Mouse (Mus musculus): ENCODE results near the gene Cntnap2.

The Cntnap2 gene

GRCm38 (mm10) chr6:45887901-45888300 is 828.7 kb downstream of the Cntnap2 start:
- DNase-seq (ENCODE audit: extremely low read depth, low read depth, low spot score): no peak

DNA sequence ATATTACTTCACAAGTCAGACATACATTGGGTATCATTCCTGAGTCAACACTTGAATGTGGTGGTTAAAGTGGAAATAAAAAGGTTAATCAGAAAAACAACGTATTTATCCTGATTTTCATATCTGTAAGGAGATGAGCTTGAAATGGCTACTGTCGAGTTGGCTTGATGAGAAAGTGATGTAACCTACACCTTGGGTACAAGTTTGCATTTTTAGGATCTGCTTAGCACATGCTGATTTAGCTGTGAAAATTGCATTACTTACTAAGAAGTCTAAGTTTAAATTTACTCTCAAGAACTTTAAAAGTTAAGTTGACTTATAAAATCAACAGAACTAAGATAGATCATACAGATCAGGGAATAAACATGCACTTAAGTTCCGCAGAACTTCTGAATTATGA is 879.1 kb downstream of the Cntnap2 start:
- DNase-seq (ENCODE audit: extremely low read depth, low read depth, low spot score): no peak

DNA sequence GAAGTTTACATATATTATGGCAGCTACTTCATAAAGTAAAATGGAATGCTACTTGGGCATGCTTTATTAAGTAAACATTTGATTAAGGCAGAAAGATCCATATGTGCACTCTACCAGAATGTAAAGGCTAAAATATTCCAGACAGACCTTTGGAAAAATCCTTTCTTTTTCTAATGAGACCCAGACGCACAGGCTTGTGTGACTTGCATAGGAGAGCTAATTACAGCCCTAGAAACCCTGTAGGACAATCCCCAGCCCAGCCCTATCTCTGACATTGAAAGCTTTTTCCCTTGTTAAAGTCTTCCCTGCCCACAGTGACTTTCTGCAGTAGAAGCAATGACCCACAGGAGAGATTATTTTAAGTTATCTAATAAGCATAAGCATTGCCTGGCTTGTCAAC is 879.6 kb downstream of the Cntnap2 start:
- DNase-seq (ENCODE audit: extremely low read depth, low read depth, low spot score): no peak

GRCm38 (mm10) chr6:45945144-45945985 is 886.2 kb downstream of the Cntnap2 start:
- DNase-seq (ENCODE audit: extremely low read depth, low read depth, low spot score): no peak

DNA sequence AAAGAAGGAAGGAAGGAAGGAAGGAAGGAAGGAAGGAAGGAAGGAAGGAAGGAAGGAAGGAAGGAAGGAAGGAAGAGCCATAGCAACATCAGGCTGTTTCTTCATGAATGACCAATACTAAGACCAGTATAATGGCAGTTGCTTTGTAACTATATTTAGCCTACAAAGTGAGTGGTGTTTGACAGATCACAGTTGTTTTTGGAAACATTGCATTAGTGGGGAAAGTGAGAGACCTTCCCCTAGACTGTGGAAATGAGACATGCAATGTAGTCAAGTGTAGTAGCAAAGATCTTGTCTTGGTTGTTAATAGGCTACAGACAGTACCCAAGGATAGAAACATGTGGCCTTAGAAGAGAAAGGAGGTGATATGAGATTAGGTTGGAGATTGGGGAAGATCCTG is 895.6 kb downstream of the Cntnap2 start:
- no peak for DNase-seq (ENCODE audit: extremely low read depth, low read depth, low spot score)

- DNase-seq (ENCODE audit: extremely low read depth, low read depth, low spot score): no peak
Observed at GRCm38 (mm10) chr6:45964494-45964893, 905.3 kb downstream of the Cntnap2 start.

DNA sequence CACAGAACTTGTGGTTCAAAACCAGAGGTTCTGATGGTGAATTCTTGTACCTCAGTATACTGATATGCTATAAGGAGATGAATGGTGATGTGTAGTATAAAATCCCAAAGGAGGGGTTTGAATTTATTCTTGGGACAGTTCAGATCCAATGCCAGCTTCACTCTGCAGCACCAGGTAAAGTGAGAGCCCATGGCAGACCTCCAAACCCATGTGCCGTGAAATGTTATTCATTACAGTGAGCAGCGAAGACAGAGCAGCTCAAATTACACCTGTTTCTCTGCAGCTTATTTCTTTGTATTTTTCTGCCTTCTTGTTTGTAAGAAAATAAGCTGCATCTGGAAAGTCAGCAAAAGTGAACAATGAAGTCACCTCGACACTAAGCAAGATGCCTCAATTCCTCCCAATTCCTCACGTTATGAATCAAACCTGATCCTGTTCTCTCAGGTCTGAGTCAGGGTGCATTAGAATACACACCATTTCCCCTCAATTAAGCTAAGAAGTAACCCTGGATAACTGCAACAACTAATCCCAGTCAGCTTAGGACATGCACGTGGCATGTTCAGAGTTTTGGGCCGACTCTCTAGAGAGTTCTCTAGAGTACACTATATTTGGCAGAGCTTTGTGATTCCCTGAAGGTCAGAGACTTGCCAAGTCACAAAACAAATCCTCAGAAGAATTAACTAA is 915.5 kb downstream of the Cntnap2 start:
- DNase-seq (ENCODE audit: extremely low read depth, low read depth, low spot score): no peak

DNA sequence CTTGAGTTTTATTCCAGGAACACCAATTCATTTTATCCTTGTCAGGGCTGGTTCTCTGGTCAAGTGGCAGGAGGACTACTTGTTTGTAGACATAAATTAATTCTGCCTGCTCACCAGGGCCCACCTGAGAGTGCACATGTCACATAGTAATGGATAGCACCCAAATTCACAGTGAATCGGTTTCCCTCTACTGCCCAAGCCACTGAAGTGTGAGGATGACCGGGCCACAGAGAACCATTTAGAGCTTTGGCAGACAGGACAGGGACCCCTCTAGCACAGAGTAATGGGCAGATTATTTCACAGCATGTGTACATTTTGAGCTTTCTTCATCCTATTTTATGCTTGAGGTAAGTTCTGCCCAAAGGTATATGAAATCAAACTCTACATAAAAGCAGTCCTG is 920.0 kb downstream of the Cntnap2 start:
- DNase-seq (ENCODE audit: extremely low read depth, low read depth, low spot score): no peak

DNA sequence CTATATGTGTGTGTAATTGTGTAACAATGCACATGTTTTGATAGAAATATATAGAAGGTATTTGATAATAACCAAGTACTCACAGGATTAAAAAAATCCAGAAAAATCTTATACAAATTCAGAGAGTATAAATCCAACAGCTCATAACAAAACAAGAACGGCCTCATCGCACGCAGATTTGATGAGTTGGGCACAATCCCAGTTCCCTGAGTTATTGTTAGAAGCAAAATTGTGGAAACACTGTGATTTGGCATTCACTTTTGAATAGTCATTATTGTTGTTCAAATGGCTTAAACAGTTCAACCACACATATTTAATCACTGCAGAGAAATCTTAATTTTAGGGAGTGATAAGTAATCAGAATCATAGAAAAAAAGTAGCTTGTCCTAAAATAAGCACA is 928.9 kb downstream of the Cntnap2 start:
- no peak for DNase-seq (ENCODE audit: extremely low read depth, low read depth, low spot score)

DNA sequence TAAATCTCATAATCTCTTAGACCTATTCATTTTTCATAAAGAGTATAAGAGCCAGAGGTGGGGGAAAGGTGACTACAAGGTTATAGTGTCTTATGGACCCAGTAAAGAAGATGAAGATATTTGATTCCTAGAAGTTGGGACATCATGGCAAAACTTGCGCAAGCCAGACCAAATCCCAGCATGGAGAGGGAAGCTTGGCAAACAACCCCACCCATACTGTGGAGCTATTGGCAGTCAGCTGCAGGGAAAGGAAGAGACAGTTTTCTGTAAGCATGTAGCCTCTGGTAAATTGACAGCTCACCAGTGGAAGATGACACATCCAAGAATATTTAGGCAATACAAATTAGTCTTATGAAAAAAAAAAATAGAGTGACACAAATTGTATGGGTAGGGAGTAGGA is 931.9 kb downstream of the Cntnap2 start:
- no peak for DNase-seq (ENCODE audit: extremely low read depth, low read depth, low spot score)

- no peak for DNase-seq (ENCODE audit: extremely low read depth, low read depth, low spot score)
Observed at GRCm38 (mm10) chr6:46022515-46023143, 963.5 kb downstream of the Cntnap2 start.

DNA sequence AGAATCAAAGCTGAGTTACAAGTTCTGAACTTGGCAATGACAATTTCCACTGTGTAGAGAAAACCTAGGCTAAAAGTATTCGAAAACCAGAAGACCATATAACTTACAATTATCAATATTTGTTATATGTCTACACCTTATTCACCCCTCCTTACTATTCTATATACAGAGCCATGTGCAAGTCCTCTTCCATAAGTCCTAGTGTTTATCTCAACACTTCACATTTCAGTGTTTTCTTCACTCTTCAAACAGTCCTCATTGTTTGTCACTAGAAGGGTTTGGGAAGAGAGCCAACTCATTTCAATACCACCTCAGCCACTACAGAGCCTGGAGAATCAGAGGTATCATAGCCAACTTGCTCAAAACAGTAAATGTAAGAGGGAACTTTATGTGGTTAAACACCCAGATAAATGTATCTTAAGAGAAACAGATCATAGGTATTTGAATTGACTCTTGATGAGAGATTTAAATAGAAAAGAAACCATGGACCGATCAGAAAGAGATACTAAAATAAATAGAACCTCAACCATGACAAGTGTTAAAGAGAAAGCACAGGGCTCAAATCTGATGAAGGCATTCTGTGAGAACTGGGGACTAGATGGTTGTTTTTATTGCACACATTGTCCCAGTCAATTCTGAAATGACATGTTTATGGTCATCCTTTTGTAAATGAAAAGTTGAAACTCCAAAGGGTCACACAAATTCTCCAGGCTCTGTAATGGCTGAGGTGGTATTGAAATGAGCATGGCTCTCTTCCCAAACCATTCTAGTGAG is 972.9 kb downstream of the Cntnap2 start:
- no peak for DNase-seq (ENCODE audit: extremely low read depth, low read depth, low spot score)

DNA sequence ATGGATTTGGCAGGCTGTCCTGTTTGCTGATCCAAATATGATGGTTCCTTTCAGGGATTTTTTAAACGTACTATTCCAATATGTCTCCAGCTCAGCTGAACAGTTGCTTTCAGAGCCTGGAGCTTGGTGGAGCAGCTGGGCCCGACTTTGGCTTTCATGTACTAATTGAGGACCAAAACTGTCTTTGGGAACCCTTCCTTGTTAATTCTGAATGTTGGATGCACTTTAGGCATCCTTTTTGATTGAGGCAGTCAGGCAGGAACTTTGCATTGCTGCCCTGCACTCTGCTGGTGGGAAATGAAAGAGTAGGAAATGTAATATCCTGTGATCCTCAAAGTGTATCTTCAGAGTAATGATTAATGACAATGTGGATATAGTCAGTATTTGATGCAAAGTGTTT is 974.0 kb downstream of the Cntnap2 start:
- no peak for DNase-seq (ENCODE audit: extremely low read depth, low read depth, low spot score)

GRCm38 (mm10) chr6:46040671-46041070 is 981.5 kb downstream of the Cntnap2 start:
- no peak for DNase-seq (ENCODE audit: extremely low read depth, low read depth, low spot score)

DNA sequence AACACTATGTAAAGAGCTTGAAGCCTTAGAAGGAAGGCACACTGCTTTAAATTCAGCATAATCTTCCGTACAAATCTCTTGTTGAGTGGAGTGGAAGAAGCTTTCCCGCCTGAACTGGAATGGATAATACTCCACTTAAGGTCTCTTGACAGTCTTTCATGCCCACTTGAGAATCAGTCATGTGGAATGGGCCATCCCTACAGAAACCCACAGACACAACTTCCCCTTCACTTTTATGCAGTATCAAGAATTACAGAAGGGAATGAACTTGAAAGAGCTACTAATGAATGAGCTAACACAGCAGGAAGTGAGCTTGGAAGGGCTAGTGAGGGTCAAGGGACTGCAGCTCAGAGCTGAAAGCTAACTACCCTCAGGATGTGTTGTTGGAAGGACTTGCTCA is 1021.1 kb downstream of the Cntnap2 start:
- no peak for DNase-seq (ENCODE audit: extremely low read depth, low read depth, low spot score)

- no peak for DNase-seq (ENCODE audit: extremely low read depth, low read depth, low spot score)
Observed at GRCm38 (mm10) chr6:46081432-46081831, 1022.3 kb downstream of the Cntnap2 start.

- DNase-seq (ENCODE audit: extremely low read depth, low read depth, low spot score): no peak
Observed at GRCm38 (mm10) chr6:46143189-46143841, 1084.2 kb downstream of the Cntnap2 start.

GRCm38 (mm10) chr6:46166837-46167236 is 1107.7 kb downstream of the Cntnap2 start:
- DNase-seq (ENCODE audit: extremely low read depth, low read depth, low spot score): no peak

- no peak for DNase-seq (ENCODE audit: extremely low read depth, low read depth, low spot score)
Observed at GRCm38 (mm10) chr6:46197298-46197697, 1138.1 kb downstream of the Cntnap2 start.

DNA sequence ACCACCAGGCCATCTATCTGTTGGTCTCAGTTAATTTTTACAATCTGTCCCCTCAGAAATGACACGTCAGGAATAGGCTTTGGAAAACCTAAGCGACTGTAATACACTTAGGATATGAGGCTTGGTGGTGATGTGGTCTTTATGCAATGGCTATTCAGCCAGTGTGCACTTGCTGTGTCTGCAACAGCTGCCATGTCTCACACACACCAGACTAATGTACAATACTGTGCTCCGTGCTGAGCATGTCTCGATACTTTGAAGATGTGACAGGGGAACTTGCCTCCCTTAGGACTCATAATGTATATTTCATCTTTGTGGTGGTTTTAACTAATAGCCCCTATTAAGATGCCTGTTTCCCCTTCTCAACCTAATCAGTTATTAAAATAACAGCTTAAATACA is 1142.7 kb downstream of the Cntnap2 start:
- no peak for DNase-seq (ENCODE audit: extremely low read depth, low read depth, low spot score)

- no peak for DNase-seq (ENCODE audit: extremely low read depth, low read depth, low spot score)
Observed at GRCm38 (mm10) chr6:46205531-46205930, 1146.4 kb downstream of the Cntnap2 start.

Data from fat pad, adult 2 months (tissue).